Mouse (Mus musculus) ES-E14 (cell line): ENCODE measurements at regions not wholly inside any gene's neighbourhood (a gene's known extent, or its start where the extent isn't known, plus 50 kb on each side); places are given as distances from the start of the nearest gene placed in this dataset.

Experiments used
- CHD2 ChIP-seq: IDR thresholded peaks from 2 replicates; pipeline ENCODE4 v1.6.1; 2014; ENCODE audit warnings: mild to moderate bottlenecking, low read depth, low read length, inconsistent platforms
- HCFC1 ChIP-seq: IDR thresholded peaks from 2 replicates; pipeline ENCODE4 v1.6.1; 2012; ENCODE audit warnings: low read length, inconsistent platforms, borderline replicate concordance; ENCODE audit not compliant: insufficient read depth
- MAFK ChIP-seq: IDR thresholded peaks from 2 replicates; pipeline ENCODE4 v1.6.1; 2014; ENCODE audit warnings: mild to moderate bottlenecking, low read depth, low read length, inconsistent platforms; ENCODE audit not compliant: insufficient read depth
- ZC3H11A ChIP-seq: IDR thresholded peaks from 2 replicates; pipeline ENCODE4 v1.6.1; 2012; ENCODE audit warnings: low read depth, mild to moderate bottlenecking, inconsistent platforms, low read length, borderline replicate concordance
- ZNF384 ChIP-seq: IDR thresholded peaks from 2 replicates; pipeline ENCODE4 v1.6.1; 2012; ENCODE audit warnings: low read depth, low read length, inconsistent platforms

- TF ChIP-seq HCFC1 (no peak), CHD2 (no peak), ZNF384 (no peak), ZC3H11A (no peak), MAFK (no peak)
Measured at GRCm38 (mm10) chr17:83135441-83136120, 79.5 kb upstream of the Pkdcc start.
